Mouse (Mus musculus) lung, postnatal 10 days (tissue): ENCODE results near the gene Ngef.
A peak's percentile ranks its signal among the peaks of the same experiment; 100 is the strongest.
"Not testable (repeated sequence)": the region's sequence is repeated elsewhere in the genome, so short reads cannot be mapped to it uniquely, and the experiment has no call there.

ENCODE experiments used
- DNase-seq: peaks from one replicate; pipeline ENCODE4 v3.0.0; 2021

Gene Ngef

GRCm38 (mm10) chr1:87471914-87472313 is 101.8 kb downstream of the Ngef start:
- no peak for DNase-seq

GRCm38 (mm10) chr1:87469971-87470370 is 103.7 kb downstream of the Ngef start, which contains the start of gene Snorc:
Gene Snorc (plus strand): TSS chr1:87470271.
- not testable (repeated sequence) for DNase-seq

- DNase-seq: peak; percentile 19
Observed at GRCm38 (mm10) chr1:87468321-87468720, 105.3 kb downstream of the Ngef start.

DNA sequence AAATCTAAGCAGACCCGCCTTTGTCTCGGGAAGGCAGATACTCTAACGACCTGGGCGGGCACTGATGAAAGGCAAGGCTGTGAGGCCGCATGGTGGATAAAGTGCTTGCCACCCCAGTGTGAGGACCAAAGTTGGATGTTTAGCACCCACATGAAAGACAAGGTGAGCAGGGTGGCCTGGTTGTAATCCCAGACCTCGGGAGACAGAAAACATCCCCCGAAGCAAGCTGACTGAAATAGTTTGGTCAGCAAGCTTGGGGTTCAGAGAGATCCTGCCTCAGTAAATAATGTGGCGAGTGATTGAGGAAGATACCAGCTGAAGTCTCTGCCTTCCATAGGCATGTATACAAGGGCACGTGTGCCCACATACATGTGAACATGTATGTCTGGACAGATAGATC is 106.2 kb downstream of the Ngef start:
- DNase-seq: no peak

DNA sequence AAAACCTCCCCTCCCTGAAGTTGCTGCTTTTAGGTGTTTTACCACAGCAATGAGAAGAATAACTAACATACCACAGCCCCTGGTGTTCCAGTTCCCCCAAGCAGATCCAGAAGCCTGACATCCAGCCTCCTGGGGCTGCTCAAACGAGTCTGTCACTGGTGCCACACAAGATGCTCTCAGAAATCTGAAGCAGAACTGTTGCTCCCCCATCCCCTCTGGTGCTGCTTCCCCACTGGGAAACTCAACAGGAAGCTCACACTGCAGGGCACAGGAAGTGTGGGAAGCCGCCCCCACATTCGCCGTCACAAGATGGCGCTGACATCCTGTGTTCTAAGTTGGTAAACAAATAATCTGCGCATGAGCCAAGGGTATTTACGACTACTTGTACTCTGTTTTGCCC is 113.8 kb downstream of the Ngef start:
- not testable (repeated sequence) for DNase-seq

- DNase-seq: no peak
Observed at GRCm38 (mm10) chr1:87458045-87458444, 115.6 kb downstream of the Ngef start.

- no peak for DNase-seq
Observed at GRCm38 (mm10) chr1:87456425-87456824, 117.2 kb downstream of the Ngef start.

DNA sequence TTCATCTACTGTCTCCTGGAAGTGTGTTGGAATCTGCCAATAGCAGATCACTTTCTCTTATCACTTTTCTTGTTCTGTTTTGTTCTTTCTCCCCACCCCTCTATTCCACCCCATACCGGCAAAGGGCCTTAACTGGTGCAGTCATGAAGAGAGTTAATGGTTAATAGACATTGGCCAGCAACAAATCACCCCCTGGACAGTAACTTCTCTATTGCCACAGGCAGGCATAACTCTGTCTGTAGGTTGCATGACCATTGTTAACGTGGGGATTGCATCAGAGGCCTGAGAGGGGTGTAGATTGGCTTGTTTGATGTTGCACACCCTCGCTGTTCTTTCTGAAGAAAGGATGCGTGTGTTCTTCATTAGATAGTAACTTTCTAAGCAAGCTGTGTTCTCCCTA is 124.2 kb downstream of the Ngef start:
- DNase-seq: no peak

DNA sequence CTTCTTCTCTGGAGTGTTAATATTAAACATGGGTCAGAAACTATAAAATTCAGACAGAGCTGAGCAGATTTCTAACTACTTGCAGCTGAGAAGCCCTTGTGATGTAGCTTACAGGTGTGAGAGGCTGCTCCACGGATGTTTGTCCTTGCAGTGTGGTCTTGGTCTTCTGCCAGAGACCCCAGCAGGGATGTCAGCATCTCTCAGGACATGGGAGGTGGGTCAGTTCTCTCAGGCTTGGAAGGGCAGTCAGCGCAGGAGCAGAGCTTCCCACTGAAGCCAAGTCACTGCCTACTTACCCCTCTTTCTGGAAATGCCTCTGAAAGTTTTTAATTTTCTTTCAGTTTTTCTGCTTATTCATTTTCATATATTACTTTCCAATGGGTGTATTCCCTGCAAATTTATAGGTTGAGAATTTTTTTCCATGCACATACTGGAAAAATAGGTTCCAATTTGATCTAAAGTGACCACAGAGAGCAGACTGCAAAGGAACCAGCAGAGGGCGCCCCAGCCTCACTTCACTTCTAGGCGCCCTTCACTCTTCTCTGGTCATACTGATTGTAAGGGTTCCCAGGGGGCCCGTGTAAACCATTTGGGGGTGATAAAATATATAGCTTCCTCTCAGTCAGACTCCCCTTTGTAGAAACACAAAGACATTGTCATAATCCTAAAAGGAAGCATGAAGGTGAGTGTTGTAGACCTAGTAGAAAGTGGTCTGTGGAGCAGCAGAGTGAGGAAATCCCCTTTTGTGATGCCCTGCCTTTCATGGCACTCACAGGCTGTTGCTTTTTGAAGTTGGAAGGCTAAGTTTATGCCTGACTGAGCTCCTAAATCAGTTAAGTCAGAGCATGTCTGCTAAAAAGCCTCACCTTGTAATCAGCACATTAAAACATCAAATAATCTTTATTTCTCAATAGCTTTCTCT is 126.2 kb downstream of the Ngef start:
- DNase-seq: peak; percentile 69

DNA sequence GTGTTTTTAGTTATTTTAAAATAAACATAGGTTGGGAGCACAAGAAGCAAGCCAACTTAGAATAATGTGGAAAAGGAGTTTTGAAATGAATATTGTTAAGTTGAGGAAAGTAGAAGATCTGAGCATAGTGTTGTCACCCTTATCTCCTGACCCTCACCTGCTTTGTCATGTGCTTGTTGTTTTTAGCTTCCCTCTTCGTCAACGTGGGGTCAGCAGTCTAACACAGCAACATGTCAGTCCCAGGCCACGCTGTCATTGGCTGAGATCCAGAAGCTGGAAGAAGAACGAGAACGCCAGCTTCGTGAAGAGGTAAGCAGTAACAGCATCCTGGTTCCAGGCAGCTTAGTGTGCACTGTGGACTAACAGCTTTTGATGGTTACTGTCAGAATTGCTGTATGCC is 137.1 kb downstream of the Ngef start:
- DNase-seq: no peak

GRCm38 (mm10) chr1:87435125-87435524 is 138.5 kb downstream of the Ngef start:
- no peak for DNase-seq
